Mouse (Mus musculus) kidney, postnatal 0 days (tissue): ENCODE results near the gene Fbp1. TPM values are rescaled to one million over a fixed set of nuclear protein-coding genes. Genes with fewer than 3 reads are reported as not detected.

ENCODE experiments used
- ATAC-seq: fragments of 200-750 bp; cut with Nextera tagmentation; replicated peaks from 2 replicates; pipeline ENCODE4 v1.8.0; 2017; ENCODE audit warnings: low read depth, moderate number of reproducible peaks, moderate TSS enrichment, moderate library complexity; ENCODE audit not compliant: low FRiP score
- DNase-seq: peaks from one replicate; pipeline ENCODE4 v3.0.0-alpha.2; 2016; ENCODE audit warnings: low spot score
- H3K27ac ChIP-seq: fragments of 300-500 bp; sonication (generic); 2 replicates; pipeline ENCODE4 v1.5.1; 2014; ENCODE audit warnings: mild to moderate bottlenecking
- H3K27me3 ChIP-seq: fragments of 300-500 bp; sonication (generic); 2 replicates; pipeline ENCODE4 v1.6.1; 2014; ENCODE audit warnings: low read length, mixed read lengths; ENCODE audit not compliant: insufficient read depth
- H3K36me3 ChIP-seq: fragments of 300-500 bp; sonication (generic); 2 replicates; pipeline ENCODE4 v1.6.1; 2014; ENCODE audit warnings: low read length, mixed read lengths; ENCODE audit not compliant: insufficient read depth
- H3K4me1 ChIP-seq: fragments of 300-500 bp; sonication (generic); replicated peaks from 2 replicates; pipeline ENCODE4 v1.6.1; 2014; ENCODE audit warnings: antibody characterized with exemption, low read length, mixed read lengths; ENCODE audit not compliant: insufficient read depth
- H3K4me2 ChIP-seq: fragments of 300-500 bp; sonication (generic); 2 replicates; pipeline ENCODE4 v1.6.1; 2014; ENCODE audit warnings: mild to moderate bottlenecking, low read length, moderate library complexity, mixed read lengths
- H3K4me3 ChIP-seq: fragments of 300-500 bp; sonication (generic); replicated peaks from 2 replicates; pipeline ENCODE4 v1.5.1; 2014; ENCODE audit warnings: low read depth, low read length
- H3K9ac ChIP-seq: fragments of 300-500 bp; sonication (generic); 2 replicates; pipeline ENCODE4 v1.6.1; 2014; ENCODE audit warnings: low read depth, low read length
- H3K9me3 ChIP-seq: fragments of 300-500 bp; sonication (generic); replicated peaks from 2 replicates; pipeline ENCODE4 v1.6.1; 2016; ENCODE audit warnings: low read length, inconsistent platforms, mixed read lengths
- CTCF ChIP-seq: IDR thresholded peaks from 2 replicates; pipeline ENCODE4 v1.5.1; 2016; ENCODE audit warnings: antibody characterized with exemption, low read depth, mild to moderate bottlenecking, moderate library complexity
- WGBS: fragments of 180-500 bp; shearing (Covaris S2); extraction: QIAGEN DNeasy Blood & Tissue Kit; methylation state at CpG from one replicate; pipeline ENCODE4 v1.1.7; 2014; 5-methylcytosine and 5-hydroxymethylcytosine counted together
- polyA plus RNA-seq: library from polyadenylated mRNA; unstranded; fragments of >200 nt; fragmentation: Nextera tagmentation; extraction: Ambion mirVana; gene quantifications from 2 replicates; pipeline ENCODE4 v1.2.1, GENCODE M21; 2015

Gene Fbp1
- polyA plus RNA-seq, 1 experiment from 2014 or later = 479 TPM

- Histone ChIP-seq H3K36me3 (no peaks in the 10 kb centered on the region), H3K4me2 (no peak overlapping the region), H3K9ac (no peak overlapping the region), H3K9me3 (no peaks in the 10 kb centered on the region), H3K4me3 (no peak overlapping the region), H3K27ac (no peak overlapping the region; the same call in 1 of the 2 replicates), H3K4me1 (no peaks in the 10 kb centered on the region), H3K27me3 (no peaks in the 10 kb centered on the region)
- ATAC-seq (no peak), DNase-seq (peak; percentile 46)
- TF ChIP-seq CTCF = no peak
- 61% methylated on average over 8 of the region's 8 CpGs for WGBS
Measured at GRCm38 (mm10) chr13:62923182-62923581, 35.1 kb upstream of the Fbp1 start.

GRCm38 (mm10) chr13:62922645-62923044, 34.6 kb upstream of the Fbp1 start:
- H3K9me3 ChIP-seq = no peaks in the 10 kb centered on the region
- no peak overlapping the region for H3K27ac ChIP-seq
- H3K4me1 ChIP-seq = no peaks in the 10 kb centered on the region
- no peaks in the 10 kb centered on the region for H3K36me3 ChIP-seq
- H3K4me2 ChIP-seq = no peak overlapping the region
- 81% methylated on average over 3 of the region's 3 CpGs for whole genome bisulfite sequencing
- ATAC-seq (no peak), DNase-seq (no peak)
- no peak overlapping the region for H3K4me3 ChIP-seq
- no peaks in the 10 kb centered on the region for H3K27me3 ChIP-seq
- H3K9ac ChIP-seq = no peak overlapping the region
- no peak for TF ChIP-seq CTCF

GRCm38 (mm10) chr13:62919647-62920341, 31.7 kb upstream of the Fbp1 start:
- DNase-seq (peak; percentile 94), ATAC-seq (no peak)
- Histone ChIP-seq H3K9ac (no peak overlapping the region), H3K4me1 (no peaks in the 10 kb centered on the region), H3K4me2 (no peak overlapping the region), H3K36me3 (no peaks in the 10 kb centered on the region), H3K4me3 (no peak overlapping the region), H3K9me3 (no peaks in the 10 kb centered on the region), H3K27ac (no peak overlapping the region), H3K27me3 (no peaks in the 10 kb centered on the region)
- TF ChIP-seq CTCF = peak; percentile 78
- 36% methylated on average over 11 of the region's 11 CpGs for WGBS

GRCm38 (mm10) chr13:62917416-62918110, 29.5 kb upstream of the Fbp1 start:
- 56% methylated on average over 1 of the region's 1 CpGs for WGBS

GRCm38 (mm10) chr13:62916675-62917074, 28.6 kb upstream of the Fbp1 start:
- DNase-seq (no peak), ATAC-seq (no peak)
- WGBS = 39% methylated on average over 4 of the region's 4 CpGs
- H3K36me3 ChIP-seq = no peaks in the 10 kb centered on the region
- H3K27me3 ChIP-seq = no peaks in the 10 kb centered on the region
- H3K4me2 ChIP-seq = no peak overlapping the region
- no peak overlapping the region for H3K27ac ChIP-seq
- no peaks in the 10 kb centered on the region for H3K4me1 ChIP-seq
- H3K4me3 ChIP-seq = no peak overlapping the region
- no peak for TF ChIP-seq CTCF
- no peaks in the 10 kb centered on the region for H3K9me3 ChIP-seq
- no peak overlapping the region for H3K9ac ChIP-seq

More at GRCm38 (mm10) chr13:62917416-62918110, 29.5 kb upstream of the Fbp1 start:
- Histone ChIP-seq H3K4me2 (no peak overlapping the region), H3K4me1 (no peaks in the 10 kb centered on the region), H3K4me3 (no peak overlapping the region), H3K36me3 (no peaks in the 10 kb centered on the region), H3K27ac (no peak overlapping the region), H3K9ac (no peak overlapping the region), H3K9me3 (no peaks in the 10 kb centered on the region), H3K27me3 (no peaks in the 10 kb centered on the region)
- DNase-seq = no peak
- TF ChIP-seq CTCF = no peak
- no peak for ATAC-seq

GRCm38 (mm10) chr13:62911575-62911974, 23.5 kb upstream of the Fbp1 start:
- ATAC-seq (no peak), DNase-seq (no peak)
- H3K4me3 ChIP-seq = no peak overlapping the region
- WGBS = 90% methylated on average over 5 of the region's 5 CpGs
- H3K9ac ChIP-seq = no peak overlapping the region
- no peak overlapping the region for H3K4me2 ChIP-seq
- no peaks in the 10 kb centered on the region for H3K27me3 ChIP-seq
- no peaks in the 10 kb centered on the region for H3K36me3 ChIP-seq
- no peak overlapping the region for H3K27ac ChIP-seq
- no peak for TF ChIP-seq CTCF
- no peaks in the 10 kb centered on the region for H3K9me3 ChIP-seq
- H3K4me1 ChIP-seq = no peaks in the 10 kb centered on the region
